Mouse (Mus musculus) limb, embryonic 14.5 days (tissue): ENCODE measurements around the gene Gatb. TPM values are rescaled to one million over a fixed set of nuclear protein-coding genes. Genes with fewer than 3 reads are reported as not detected.

ENCODE experiments used
- ATAC-seq: fragments of 200-750 bp; cut with Nextera tagmentation; 2 replicates; pipeline ENCODE4 v1.8.0; 2017; ENCODE audit warnings: low read depth, moderate number of reproducible peaks, moderate TSS enrichment; ENCODE audit not compliant: low FRiP score
- DNase-seq: peaks from one replicate; pipeline ENCODE4 v3.0.0-alpha.2; 2015; ENCODE audit warnings: low spot score
- H3K27ac ChIP-seq: fragments of 300-500 bp; sonication (generic); replicated peaks from 2 replicates; pipeline ENCODE4 v1.5.1; 2014; ENCODE audit warnings: low read depth, mild to moderate bottlenecking, low read length, moderate library complexity, mixed read lengths
- H3K27me3 ChIP-seq: fragments of 300-500 bp; sonication (generic); 2 replicates; pipeline ENCODE4 v1.6.1; 2014; ENCODE audit warnings: low read length, mixed read lengths; ENCODE audit not compliant: control insufficient read depth, insufficient read depth
- H3K36me3 ChIP-seq: fragments of 300-500 bp; sonication (generic); 2 replicates; pipeline ENCODE4 v1.6.1; 2014; ENCODE audit warnings: mild to moderate bottlenecking, low read length, moderate library complexity, mixed read lengths; ENCODE audit not compliant: control insufficient read depth, insufficient read depth
- H3K4me1 ChIP-seq: fragments of 300-500 bp; sonication (generic); 2 replicates; pipeline ENCODE4 v1.6.1; 2014; ENCODE audit warnings: antibody characterized with exemption, low read length, mixed read lengths; ENCODE audit not compliant: control insufficient read depth, insufficient read depth
- H3K4me2 ChIP-seq: fragments of 300-500 bp; sonication (generic); replicated peaks from 2 replicates; pipeline ENCODE4 v1.6.1; 2014; ENCODE audit warnings: low read depth, mild to moderate bottlenecking, low read length, moderate library complexity; ENCODE audit not compliant: severe bottlenecking
- H3K4me3 ChIP-seq: fragments of 300-500 bp; sonication (generic); replicated peaks from 2 replicates; pipeline ENCODE4 v1.5.1; 2014; ENCODE audit warnings: low read length
- H3K9ac ChIP-seq: fragments of 300-500 bp; sonication (generic); 2 replicates; pipeline ENCODE4 v1.6.1; 2014; ENCODE audit warnings: mild to moderate bottlenecking, low read depth, low read length, moderate library complexity; ENCODE audit not compliant: severe bottlenecking
- H3K9me3 ChIP-seq: fragments of 300-500 bp; sonication (generic); 2 replicates; pipeline ENCODE4 v1.6.1; 2016; ENCODE audit warnings: low read length; ENCODE audit not compliant: control insufficient read depth
- POLR2A ChIP-seq: fragments of 200-500 bp; IDR thresholded peaks from 2 replicates; pipeline ENCODE4 v1.8.0; 2012; ENCODE audit warnings: inconsistent platforms, mild to moderate bottlenecking, moderate library complexity, borderline replicate concordance; ENCODE audit not compliant: insufficient read depth, insufficient read length; ENCODE audit errors: extremely low read depth
- WGBS: fragments of 180-500 bp; shearing (Covaris S2); extraction: QIAGEN DNeasy Blood & Tissue Kit; methylation state at CpG from one replicate; pipeline ENCODE4 v1.1.7; 2014; 5-methylcytosine and 5-hydroxymethylcytosine counted together
- polyA plus RNA-seq, 2 experiments: library from polyadenylated mRNA; depleted of rRNA in 1 of 2; stranded (reverse) in 1 of 2; unstranded in 1 of 2; fragments of >200 nt; fragmentation: Nextera tagmentation in 1 of 2; extraction: Ambion mirVana in 1 of 2; gene quantifications; 2 replicates each; pipeline versions ENCODE4 v1.2.1 to v1.2.3; 2012 to 2014

The Gatb gene
- polyA plus RNA-seq, 2 experiments = 9.0 to 18.3 TPM

DNA sequence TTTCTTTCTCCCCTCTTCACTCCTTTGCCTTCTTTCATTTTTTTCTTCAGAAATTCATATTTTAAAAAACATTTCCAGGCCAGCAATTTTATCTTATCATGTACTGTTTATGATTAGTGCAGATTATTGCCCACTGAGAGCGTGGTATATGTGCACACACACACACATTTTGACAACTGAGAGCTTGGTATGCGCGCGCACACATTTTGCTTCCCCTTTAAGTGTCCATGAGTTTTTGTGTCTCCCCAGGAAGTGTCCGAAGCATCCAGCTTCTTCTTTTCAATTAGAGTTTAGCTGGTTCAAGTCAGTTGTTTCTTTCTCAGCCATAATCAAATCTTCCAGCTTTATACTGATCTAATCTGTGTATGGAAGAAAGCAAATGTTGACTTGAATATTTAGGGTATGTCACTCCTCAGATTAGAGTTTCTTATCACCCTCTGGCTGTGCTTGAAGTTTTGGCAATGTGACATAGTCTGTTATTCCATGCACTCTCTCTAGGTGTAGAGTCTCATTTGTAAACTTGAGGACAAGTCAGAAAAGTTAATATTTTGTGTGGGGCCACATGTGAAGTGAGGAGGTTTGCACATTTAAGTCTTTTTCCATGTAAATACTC lies 18.8 kb downstream of the Gatb start:
- no peaks in the 10 kb centered on the region for H3K9me3 ChIP-seq
- H3K36me3 ChIP-seq = no peaks in the 10 kb centered on the region
- H3K27ac ChIP-seq = no peak overlapping the region
- no peak for TF ChIP-seq POLR2A
- WGBS = 96% methylated on average over 5 of the region's 5 CpGs
- H3K4me2 ChIP-seq = no peak overlapping the region
- ATAC-seq (no peak), DNase-seq (no peak)
- H3K4me3 ChIP-seq = no peak overlapping the region
- H3K4me1 ChIP-seq = no peaks in the 10 kb centered on the region
- H3K27me3 ChIP-seq = no peaks in the 10 kb centered on the region
- no peak overlapping the region for H3K9ac ChIP-seq

DNA sequence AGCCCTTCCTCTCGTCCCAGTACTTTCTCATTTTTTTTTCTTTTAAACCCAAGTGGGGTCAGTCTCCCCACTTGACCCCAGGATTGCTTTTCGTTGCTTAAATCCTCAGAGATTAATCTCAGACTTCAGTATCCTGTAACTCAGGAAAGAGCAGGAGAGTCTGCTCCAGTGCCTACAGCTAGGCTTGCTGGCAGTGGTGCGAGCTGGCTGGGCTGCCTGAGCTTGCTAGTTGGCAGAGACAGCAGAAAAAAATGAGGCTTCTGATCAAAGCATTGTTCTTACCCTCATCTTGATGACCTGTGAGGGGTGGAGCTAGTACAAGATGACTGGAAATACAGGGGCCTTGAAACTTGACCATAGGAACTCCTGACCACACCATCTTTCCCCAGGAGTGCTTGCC lies 20.5 kb downstream of the Gatb start:
- 58% methylated on average over 3 of the region's 3 CpGs for WGBS
- no peaks in the 10 kb centered on the region for H3K9me3 ChIP-seq
- no peak overlapping the region for H3K27ac ChIP-seq
- H3K4me1 ChIP-seq = no peaks in the 10 kb centered on the region
- H3K27me3 ChIP-seq = no peaks in the 10 kb centered on the region
- no peaks in the 10 kb centered on the region for H3K36me3 ChIP-seq
- no peak for TF ChIP-seq POLR2A
- ATAC-seq (no peak), DNase-seq (no peak)
- no peak overlapping the region for H3K4me2 ChIP-seq
- H3K4me3 ChIP-seq = no peak overlapping the region
- H3K9ac ChIP-seq = no peak overlapping the region

DNA sequence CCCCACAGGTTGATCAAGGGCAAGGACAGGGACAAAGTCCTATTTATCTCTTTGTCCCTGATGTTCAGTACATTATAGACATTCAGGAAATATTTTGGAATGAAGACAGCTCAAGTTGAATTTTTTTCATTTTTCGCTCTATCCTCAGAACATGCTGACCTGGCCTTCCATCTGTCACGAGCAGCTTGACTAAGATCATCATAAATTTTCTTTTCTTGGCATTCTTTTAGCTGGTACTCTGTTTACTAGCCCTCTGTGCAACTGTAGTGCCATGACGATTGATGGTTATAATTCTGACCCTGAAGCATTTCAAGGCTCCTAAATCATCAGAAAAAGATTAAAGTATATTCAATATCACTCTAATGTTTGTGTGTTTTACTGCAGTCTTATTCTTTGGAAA lies 25.6 kb downstream of the Gatb start:
- WGBS = 70% methylated on average over 3 of the region's 3 CpGs
- H3K4me1 ChIP-seq = peaks cover 7% of the 10 kb centered on the region

DNA sequence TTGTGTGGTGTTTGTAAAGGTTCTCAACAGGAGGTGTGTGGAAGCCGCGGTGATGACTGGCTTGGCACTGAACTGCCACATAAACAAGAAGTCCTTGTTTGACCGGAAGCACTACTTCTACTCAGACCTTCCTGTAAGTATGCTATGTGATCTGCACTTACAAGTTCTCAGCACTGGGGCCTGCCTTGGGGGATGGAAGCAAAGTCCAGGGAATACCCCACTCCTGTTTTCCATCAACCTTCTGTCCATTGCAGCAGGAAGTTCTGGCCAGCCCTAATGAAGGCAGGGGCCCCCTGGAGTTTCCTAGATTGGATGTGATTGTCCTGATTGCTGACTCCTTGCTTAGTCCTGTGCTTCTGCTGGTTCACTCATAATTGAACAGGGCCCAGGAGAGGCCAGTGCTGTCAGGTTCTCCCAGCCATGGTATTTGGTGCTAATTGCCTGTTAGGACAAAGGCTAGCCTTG lies 28.0 kb downstream of the Gatb start:
- Histone ChIP-seq H3K4me3 (no peak overlapping the region), H3K4me2 (no peak overlapping the region), H3K9ac (no peak overlapping the region), H3K4me1 (peaks cover 7% of the 10 kb centered on the region), H3K27ac (no peak overlapping the region), H3K36me3 (no peaks in the 10 kb centered on the region), H3K9me3 (no peaks in the 10 kb centered on the region), H3K27me3 (no peaks in the 10 kb centered on the region)
- ATAC-seq (no peak), DNase-seq (no peak)
- TF ChIP-seq POLR2A = no peak
- WGBS = 22% methylated on average over 3 of the region's 3 CpGs

More for the DNA sequence above, 25.6 kb downstream of the Gatb start:
- TF ChIP-seq POLR2A = no peak
- no peaks in the 10 kb centered on the region for H3K27me3 ChIP-seq
- DNase-seq (no peak), ATAC-seq (no peak)
- H3K4me2 ChIP-seq = no peak overlapping the region
- no peaks in the 10 kb centered on the region for H3K36me3 ChIP-seq
- no peaks in the 10 kb centered on the region for H3K9me3 ChIP-seq
- H3K4me3 ChIP-seq = no peak overlapping the region
- H3K27ac ChIP-seq = no peak overlapping the region
- no peak overlapping the region for H3K9ac ChIP-seq

DNA sequence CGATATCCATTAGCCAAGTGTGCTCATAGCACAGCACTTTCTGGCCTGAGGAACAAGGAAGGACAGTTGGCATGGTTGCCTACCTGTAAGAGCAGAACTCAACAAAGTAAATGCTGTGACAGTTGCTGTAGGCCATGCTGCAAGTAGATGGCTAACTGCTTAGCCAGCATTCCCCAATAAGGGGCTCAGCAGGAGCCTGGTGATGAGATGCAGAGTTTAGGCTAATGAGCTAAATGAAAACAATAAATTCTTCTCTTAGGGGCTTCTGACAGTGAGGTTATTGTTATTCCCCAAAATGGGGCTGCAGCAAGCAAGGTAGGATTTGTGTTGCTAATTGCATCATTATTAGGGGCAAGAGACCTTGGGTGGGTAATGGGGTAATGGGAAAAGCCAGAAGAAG lies 29.9 kb downstream of the Gatb start:
- no peak for TF ChIP-seq POLR2A
- DNase-seq (no peak), ATAC-seq (no peak)
- H3K4me1 ChIP-seq = peaks cover 7% of the 10 kb centered on the region
- no peaks in the 10 kb centered on the region for H3K9me3 ChIP-seq
- no peak overlapping the region for H3K9ac ChIP-seq
- no peak overlapping the region for H3K27ac ChIP-seq
- no peaks in the 10 kb centered on the region for H3K36me3 ChIP-seq
- H3K4me3 ChIP-seq = no peak overlapping the region
- H3K27me3 ChIP-seq = no peaks in the 10 kb centered on the region
- WGBS = 48% methylated on average over 1 of the region's 1 CpGs
- no peak overlapping the region for H3K4me2 ChIP-seq
